Mouse (Mus musculus) erythroid progenitor cell, adult 5-6 weeks (primary cell): Measurements from ENCODE around the gene T2. TPM values are rescaled to one million over a fixed set of nuclear protein-coding genes. Genes with fewer than 3 reads are reported as not detected.

Experiments
- ATAC-seq: replicated peaks from 2 replicates; pipeline ENCODE4 v1.8.0; 2016; ENCODE audit warnings: moderate number of reproducible peaks, mild to moderate bottlenecking, moderate TSS enrichment, inconsistent platforms; ENCODE audit not compliant: poor library complexity, low FRiP score, severe bottlenecking
- total RNA-seq, 2 experiments: library from RNA; stranded (forward) in 1 of 2; stranded (reverse) in 1 of 2; fragments of 150-400 nt in 1 of 2; fragments of 186-747, 209-891 nt in 1 of 2; gene quantifications; 2 replicates each; pipeline versions ENCODE4 v1.2.3 to v1.2.4; 2015 to 2017; ENCODE audit warnings: low replicate concordance in 2 of 2

The T2 gene
- total RNA-seq, 2 experiments from 2014 or later: not detected

DNA sequence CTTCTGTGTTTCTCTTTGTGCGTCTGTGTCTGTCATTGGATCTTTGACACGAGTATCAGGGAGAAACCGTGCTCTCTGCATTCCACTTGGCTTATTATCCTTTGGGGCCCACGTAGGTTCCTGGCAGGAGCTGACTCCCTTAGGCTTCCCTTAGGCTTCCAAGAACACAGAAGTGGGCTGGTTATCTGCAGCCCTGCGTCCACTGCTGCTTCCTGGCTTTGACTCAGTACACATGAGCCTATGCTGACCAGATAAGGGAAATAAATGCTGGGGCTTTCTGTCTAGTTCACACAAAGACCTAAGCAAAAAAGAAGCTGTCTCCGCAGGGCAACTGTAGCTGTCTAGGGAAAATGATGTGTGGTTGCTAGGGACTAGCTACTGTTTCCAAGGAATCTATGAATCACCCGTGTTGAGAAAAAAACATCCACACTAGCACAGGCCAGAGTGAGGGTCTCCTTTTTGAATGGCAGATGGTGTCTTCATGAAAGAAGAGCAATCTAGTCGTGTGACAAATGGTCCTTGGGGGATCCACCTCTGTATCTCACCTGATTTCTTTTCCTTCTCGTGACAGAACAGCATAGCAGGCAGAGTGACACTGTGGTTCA lies 101.2 kb downstream of the T2 start:
- no peak for ATAC-seq

DNA sequence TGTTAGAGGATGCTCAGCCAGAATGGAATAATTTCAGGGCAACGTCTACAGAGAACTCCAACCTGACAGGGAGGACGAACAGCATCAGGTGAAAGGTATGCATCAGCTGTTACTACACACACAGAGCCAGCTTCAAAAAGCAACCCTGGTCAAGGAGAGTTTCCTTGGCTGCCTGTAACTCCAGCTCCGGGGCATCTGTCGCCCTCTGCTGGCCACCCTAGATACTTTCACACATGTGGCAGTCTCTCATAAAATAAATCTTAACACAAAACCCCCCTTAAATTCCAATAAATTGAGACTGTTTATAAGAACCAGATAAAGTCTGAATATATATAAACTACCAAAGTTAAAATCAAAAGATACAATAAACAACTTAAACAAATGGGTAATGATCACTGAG lies 105.8 kb downstream of the T2 start:
- no peak for ATAC-seq

DNA sequence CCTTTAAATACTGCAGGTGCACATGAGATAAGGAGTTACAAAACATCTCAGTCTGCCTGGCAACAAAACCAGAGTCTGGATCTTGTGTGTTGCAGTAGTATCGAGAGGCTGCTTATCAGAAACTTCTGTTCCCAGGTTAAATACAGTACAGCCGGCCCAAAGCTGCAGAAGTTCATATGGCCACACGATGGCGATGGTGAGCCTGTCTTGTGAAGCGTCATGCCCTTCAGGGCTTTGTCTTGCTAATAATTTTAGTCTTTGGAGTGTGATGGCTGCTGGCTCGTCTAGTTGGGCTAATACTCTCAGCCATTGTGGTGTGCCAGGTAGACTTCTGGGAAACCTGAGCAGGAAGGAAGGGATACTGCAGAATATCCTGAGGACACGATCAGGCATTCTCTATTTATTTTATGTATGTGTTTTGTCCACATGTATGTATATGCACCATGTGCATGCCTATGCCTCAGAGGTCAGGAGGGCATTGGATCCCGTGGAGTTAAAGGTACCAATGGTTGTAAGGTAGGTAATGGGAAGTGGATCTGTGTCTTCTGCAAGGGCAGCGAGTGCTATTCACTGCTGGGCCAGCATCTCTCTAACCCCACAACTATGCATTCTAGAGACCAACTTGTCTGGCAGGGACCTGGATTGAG lies 107.8 kb downstream of the T2 start:
- ATAC-seq: no peak

DNA sequence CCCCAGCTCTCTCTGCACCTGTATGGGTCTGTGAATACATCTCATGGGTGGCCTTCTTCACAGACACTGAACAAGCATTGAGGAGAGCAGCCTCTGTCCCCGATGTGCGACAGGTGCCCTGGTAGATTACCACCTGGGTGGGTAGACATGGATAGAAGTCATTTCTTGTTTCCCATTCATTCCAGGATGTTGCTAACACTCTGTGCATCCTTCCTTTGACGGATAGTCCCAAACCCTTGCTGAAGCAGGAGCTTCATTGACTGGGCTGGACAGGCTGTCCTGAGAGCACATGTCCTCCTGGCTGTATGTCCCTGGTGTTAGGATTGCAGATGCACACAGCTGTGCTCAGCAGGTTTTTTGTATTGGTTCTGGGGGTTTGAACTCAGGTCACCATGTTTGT lies 112.0 kb downstream of the T2 start:
- ATAC-seq: no peak

DNA sequence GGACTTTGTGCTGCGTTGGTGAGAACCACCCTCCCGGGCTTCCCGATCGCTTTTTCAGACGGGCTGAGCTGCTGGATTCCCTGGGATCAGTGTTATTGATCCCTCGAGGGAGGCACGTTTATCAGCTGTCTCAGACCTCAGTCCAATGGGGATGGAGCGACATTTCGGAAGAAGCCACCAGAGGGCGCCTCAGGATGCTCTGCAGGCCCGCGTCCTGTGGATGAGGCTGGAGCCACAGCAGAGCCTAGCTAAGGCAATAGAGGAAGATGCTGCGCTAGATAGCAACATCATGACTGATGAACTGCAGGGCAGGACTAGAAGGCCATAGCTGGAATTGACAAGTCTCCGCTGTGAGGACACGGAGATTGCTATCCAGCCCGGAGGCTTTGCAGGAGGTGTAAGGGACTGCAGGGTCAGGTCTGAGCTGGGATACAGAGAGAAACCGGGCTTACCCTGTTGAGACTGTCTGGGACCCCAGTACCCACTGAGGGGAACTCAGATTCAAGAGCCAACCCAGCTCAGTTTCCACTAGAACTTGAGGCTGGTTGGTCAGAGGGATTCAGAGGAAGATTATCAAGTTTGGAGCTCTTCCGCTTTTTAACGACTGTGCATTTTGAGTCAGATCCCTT lies 113.0 kb downstream of the T2 start:
- peak; percentile 64; the same call in 1 of the 2 replicates for ATAC-seq

Other genes starting within 250 kb of the T2 start
- gene Gm49673, start 208.2 kb upstream of the T2 start, total RNA-seq (2015; ENCODE audit: low replicate concordance): not detected in 2 replicates
- 4.9 TPM in 1 of 2 replicates, not detected in the other for gene Gm49673, start 208.2 kb upstream of the T2 start, total RNA-seq (2017; ENCODE audit: low replicate concordance)
- 15.1 and 28.5 TPM in 2 replicates for gene Rnaset2a, start 207.9 kb upstream of the T2 start, total RNA-seq (2015; ENCODE audit: low replicate concordance)
- 1.3 and 6.6 TPM in 2 replicates for gene Rnaset2a, start 207.9 kb upstream of the T2 start, total RNA-seq (2017; ENCODE audit: low replicate concordance)
- 23.5 and 24.1 TPM in 2 replicates for gene Fgfr1op, start 190.5 kb upstream of the T2 start, total RNA-seq (2015; ENCODE audit: low replicate concordance)
- gene Fgfr1op, start 190.5 kb upstream of the T2 start, total RNA-seq (2017; ENCODE audit: low replicate concordance): 28.3 and 34.7 TPM in 2 replicates
- not detected in 2 replicates for gene Ccr6, start 119.9 kb upstream of the T2 start, total RNA-seq (2015; ENCODE audit: low replicate concordance)
- gene Ccr6, start 119.9 kb upstream of the T2 start, total RNA-seq (2017; ENCODE audit: low replicate concordance): not detected in 2 replicates
- 62.5 and 64.2 TPM in 2 replicates for gene Mpc1, start 73.1 kb upstream of the T2 start, total RNA-seq (2015; ENCODE audit: low replicate concordance)
- gene Mpc1, start 73.1 kb upstream of the T2 start, total RNA-seq (2017; ENCODE audit: low replicate concordance): 29.8 and 39.3 TPM in 2 replicates
- gene Sft2d1, start 44.9 kb upstream of the T2 start, total RNA-seq (2015; ENCODE audit: low replicate concordance): 39.4 and 82.9 TPM in 2 replicates
- gene Sft2d1, start 44.9 kb upstream of the T2 start, total RNA-seq (2017; ENCODE audit: low replicate concordance): 7.9 and 21.1 TPM in 2 replicates
- gene Prr18, start 18.5 kb upstream of the T2 start, total RNA-seq (2015; ENCODE audit: low replicate concordance): not detected in 2 replicates
- 0.53 TPM in 1 of 2 replicates, not detected in the other for gene Prr18, start 18.5 kb upstream of the T2 start, total RNA-seq (2017; ENCODE audit: low replicate concordance)
- gene T, start 78.4 kb downstream of the T2 start, total RNA-seq (2015; ENCODE audit: low replicate concordance): not detected in 2 replicates
- not detected in 2 replicates for gene T, start 78.4 kb downstream of the T2 start, total RNA-seq (2017; ENCODE audit: low replicate concordance)
- gene Pde10a, start 169.4 kb downstream of the T2 start, total RNA-seq (2015; ENCODE audit: low replicate concordance): not detected in 2 replicates
- 1.5 TPM in 1 of 2 replicates, not detected in the other for gene Pde10a, start 169.4 kb downstream of the T2 start, total RNA-seq (2017; ENCODE audit: low replicate concordance)
- not detected in 2 replicates for gene Gm17087, start 211.0 kb downstream of the T2 start, total RNA-seq (2015; ENCODE audit: low replicate concordance)
- gene Gm17087, start 211.0 kb downstream of the T2 start, total RNA-seq (2017; ENCODE audit: low replicate concordance): not detected in 2 replicates